Mouse (Mus musculus) lung, postnatal 25 days (tissue): ENCODE measurements at regions not wholly inside any gene's neighbourhood (a gene's known extent, or its start where the extent isn't known, plus 50 kb on each side); places are given as distances from the start of the nearest gene placed in this dataset.

Experiments used
- DNase-seq: peaks from one replicate; pipeline ENCODE4 v3.0.0; 2022; ENCODE audit warnings: low spot score

GRCm38 (mm10) chr4:125270951-125271350, 143.3 kb upstream of the Zc3h12a start:
- DNase-seq: no peak

- DNase-seq: no peak
Observed at GRCm38 (mm10) chr4:125266212-125266611, 138.6 kb upstream of the Zc3h12a start.

- DNase-seq: peak; percentile 4
Observed at GRCm38 (mm10) chr4:125265575-125265974, 137.9 kb upstream of the Zc3h12a start.

- no peak for DNase-seq
Observed at GRCm38 (mm10) chr4:125265065-125265464, 137.4 kb upstream of the Zc3h12a start.

GRCm38 (mm10) chr4:125261547-125261946, 133.9 kb upstream of the Zc3h12a start:
- DNase-seq: no peak

- DNase-seq: no peak
Observed at GRCm38 (mm10) chr4:125259306-125259705, 131.7 kb upstream of the Zc3h12a start.

- DNase-seq: no peak
Observed at GRCm38 (mm10) chr4:125257916-125258315, 130.3 kb upstream of the Zc3h12a start.

GRCm38 (mm10) chr4:125253161-125253560, 125.5 kb upstream of the Zc3h12a start:
- DNase-seq: no peak

- DNase-seq: no peak
Observed at GRCm38 (mm10) chr4:125252228-125252627, 124.6 kb upstream of the Zc3h12a start.

- no peak for DNase-seq
Observed at GRCm38 (mm10) chr4:125249061-125249460, 121.4 kb upstream of the Zc3h12a start.

- DNase-seq: no peak
Observed at GRCm38 (mm10) chr4:125246171-125246570, 118.5 kb upstream of the Zc3h12a start.

- DNase-seq: no peak
Observed at GRCm38 (mm10) chr4:125242512-125242911, 114.9 kb upstream of the Zc3h12a start.

- DNase-seq: no peak
Observed at GRCm38 (mm10) chr4:125241577-125242262, 114.1 kb upstream of the Zc3h12a start.

GRCm38 (mm10) chr4:125231711-125232260, 104.1 kb upstream of the Zc3h12a start:
- DNase-seq: no peak

- DNase-seq: no peak
Observed at GRCm38 (mm10) chr4:125227194-125227593, 99.6 kb upstream of the Zc3h12a start.

- no peak for DNase-seq
Observed at GRCm38 (mm10) chr4:125222922-125223321, 95.3 kb upstream of the Zc3h12a start.

- no peak for DNase-seq
Observed at GRCm38 (mm10) chr4:125220314-125220713, 92.7 kb upstream of the Zc3h12a start.

- DNase-seq: no peak
Observed at GRCm38 (mm10) chr4:125219209-125219608, 91.6 kb upstream of the Zc3h12a start.

GRCm38 (mm10) chr4:125214306-125214705, 86.7 kb upstream of the Zc3h12a start:
- DNase-seq: no peak

GRCm38 (mm10) chr4:125212176-125212530, 84.5 kb upstream of the Zc3h12a start:
- no peak for DNase-seq

GRCm38 (mm10) chr4:125211459-125212175, 84.0 kb upstream of the Zc3h12a start:
- no peak for DNase-seq

- DNase-seq: no peak
Observed at GRCm38 (mm10) chr4:125210719-125211118, 83.1 kb upstream of the Zc3h12a start.

GRCm38 (mm10) chr4:125208136-125208915, 80.7 kb upstream of the Zc3h12a start:
- DNase-seq: no peak
